Mouse (Mus musculus) heart, postnatal 10 days (tissue): ENCODE measurements at regions not wholly inside any gene's neighbourhood (a gene's known extent, or its start where the extent isn't known, plus 50 kb on each side); places are given as distances from the start of the nearest gene placed in this dataset.
A peak's percentile ranks its signal among the peaks of the same experiment; 100 is the strongest.

Source experiments
- DNase-seq, 2 experiments: peaks; one replicate each; pipeline ENCODE4 v3.0.0; 2021
- intact Hi-C: fragments of 180-260 bp; cut with DNase I; formaldehyde crosslinking; loops from one replicate; pipeline ENCODE4 v1.15.1; 2025

- intact Hi-C loops: no loop called here
- DNase-seq: no peak
These were observed 938.3 kb upstream of the 2610301B20Rik start for GRCm38 (mm10) chr4:9935949-9936348.

DNA sequence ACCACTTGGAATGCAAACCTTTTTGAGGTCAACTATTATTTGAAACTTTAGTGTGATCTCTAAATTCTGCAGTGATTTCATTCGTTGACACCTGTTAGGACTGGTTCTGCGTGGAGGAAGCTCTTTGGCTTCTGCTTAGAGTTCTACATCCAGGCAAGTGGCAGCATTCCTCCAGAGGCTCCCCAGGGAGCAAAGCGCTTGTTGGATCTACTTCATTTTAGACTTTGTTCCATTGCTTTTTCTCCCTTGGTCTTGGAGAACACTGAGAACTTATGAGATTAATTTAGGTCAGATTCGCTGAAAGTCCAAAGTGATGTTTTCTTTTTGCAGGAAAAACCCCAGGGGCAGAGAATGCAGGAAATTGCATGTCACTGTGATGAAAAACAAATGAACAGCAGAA lies 922.9 kb upstream of the 2610301B20Rik start:
- no peak for DNase-seq
- intact Hi-C loops: no loop called here

GRCm38 (mm10) chr4:9974631-9975030 lies 899.7 kb upstream of the 2610301B20Rik start:
- intact Hi-C loops: no loop called here
- no peak for DNase-seq

GRCm38 (mm10) chr4:9981354-9982040 lies 892.8 kb upstream of the 2610301B20Rik start:
- intact Hi-C loops: no loop called here
- DNase-seq: no peak

GRCm38 (mm10) chr4:9982786-9983525 lies 891.3 kb upstream of the 2610301B20Rik start:
- no peak for DNase-seq
- intact Hi-C loops: no loop called here

- intact Hi-C loops: no loop called here
- no peak for DNase-seq
These were observed 880.4 kb upstream of the 2610301B20Rik start for GRCm38 (mm10) chr4:9993871-9994270.

GRCm38 (mm10) chr4:9994466-9994865 lies 879.8 kb upstream of the 2610301B20Rik start:
- peak; percentile 5 to 6 for DNase-seq
- intact Hi-C loops: no loop called here

GRCm38 (mm10) chr4:10030316-10030715 lies 844.0 kb upstream of the 2610301B20Rik start:
- no peak for DNase-seq
- intact Hi-C loops: no loop called here

DNA sequence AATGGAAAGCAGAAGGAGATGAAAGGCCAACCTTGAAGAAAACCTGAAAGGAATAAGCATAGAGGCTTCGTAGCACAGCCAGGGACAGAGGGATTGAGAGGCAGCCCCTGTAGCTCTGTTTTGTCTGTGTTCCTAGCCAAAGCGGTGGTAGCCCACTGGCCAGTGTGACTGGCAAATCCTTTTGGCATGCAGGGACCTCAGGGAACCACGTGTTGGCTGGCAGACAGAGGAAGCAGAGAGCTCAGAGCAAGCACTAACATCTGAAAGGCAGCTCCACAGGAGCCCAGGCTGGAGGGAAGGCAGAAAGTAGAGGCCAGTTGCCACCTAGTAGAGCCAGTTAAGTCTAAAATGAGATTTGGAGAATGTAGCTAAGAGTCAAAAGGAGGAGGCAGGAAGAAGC lies 842.5 kb upstream of the 2610301B20Rik start:
- DNase-seq: no peak
- intact Hi-C loops: no loop called here

- no peak for DNase-seq
- intact Hi-C loops: no loop called here
These were observed 839.0 kb upstream of the 2610301B20Rik start for GRCm38 (mm10) chr4:10035336-10035735.

- DNase-seq: no peak
- intact Hi-C loops: no loop called here
These were observed 832.8 kb upstream of the 2610301B20Rik start for GRCm38 (mm10) chr4:10041301-10042093.

- DNase-seq: no peak
- intact Hi-C loops: no loop called here
These were observed 825.5 kb upstream of the 2610301B20Rik start for GRCm38 (mm10) chr4:10048770-10049169.

- no peak for DNase-seq
- intact Hi-C loops: no loop called here
These were observed 824.9 kb upstream of the 2610301B20Rik start for GRCm38 (mm10) chr4:10049411-10049810.

DNA sequence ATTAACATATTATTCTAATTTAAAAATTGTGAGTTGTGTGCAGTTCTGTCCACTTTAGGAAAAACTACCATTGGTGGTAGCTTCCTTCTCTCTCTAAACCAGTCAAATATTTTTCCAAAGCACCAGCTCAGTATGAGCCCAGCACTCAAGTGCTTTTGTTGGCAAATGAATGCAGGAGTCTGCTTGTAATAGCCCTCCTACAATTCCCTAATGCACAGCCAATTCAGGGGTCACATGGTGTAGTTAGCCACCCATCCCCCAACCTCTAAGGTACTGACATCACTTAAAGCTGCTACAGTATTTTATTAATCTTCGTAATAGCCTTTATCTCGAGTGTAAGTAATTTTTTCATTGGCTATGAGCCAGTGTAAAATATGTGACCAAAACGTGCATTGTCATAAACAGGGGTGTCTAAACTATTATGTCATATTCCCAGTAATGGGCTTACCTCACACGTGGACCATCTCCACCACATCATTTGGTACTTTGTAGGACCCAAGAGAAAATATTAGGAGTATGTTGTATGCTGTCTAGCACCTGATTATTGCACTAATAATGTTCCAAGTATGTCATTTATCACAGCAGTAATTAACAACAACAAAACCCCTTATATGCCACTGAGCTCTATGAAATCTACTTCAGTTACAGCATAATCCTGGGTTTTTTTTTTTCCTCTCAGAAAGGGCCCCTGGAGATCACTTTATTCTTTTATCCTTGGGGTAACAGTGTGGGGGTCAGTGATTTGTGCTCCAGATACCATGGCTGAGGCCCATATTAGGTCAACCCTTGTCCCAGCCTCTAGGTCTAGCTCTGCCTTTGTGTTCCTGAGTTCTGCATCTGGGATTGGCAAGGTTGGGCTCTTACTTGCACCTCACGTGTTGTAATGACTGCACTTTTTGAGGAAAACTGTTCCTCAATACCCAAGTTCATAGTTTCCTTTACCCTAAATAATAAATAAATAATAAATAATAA lies 822.7 kb upstream of the 2610301B20Rik start:
- peak in 1 of 2 experiments; percentile 4 for DNase-seq
- intact Hi-C loops: no loop called here

DNA sequence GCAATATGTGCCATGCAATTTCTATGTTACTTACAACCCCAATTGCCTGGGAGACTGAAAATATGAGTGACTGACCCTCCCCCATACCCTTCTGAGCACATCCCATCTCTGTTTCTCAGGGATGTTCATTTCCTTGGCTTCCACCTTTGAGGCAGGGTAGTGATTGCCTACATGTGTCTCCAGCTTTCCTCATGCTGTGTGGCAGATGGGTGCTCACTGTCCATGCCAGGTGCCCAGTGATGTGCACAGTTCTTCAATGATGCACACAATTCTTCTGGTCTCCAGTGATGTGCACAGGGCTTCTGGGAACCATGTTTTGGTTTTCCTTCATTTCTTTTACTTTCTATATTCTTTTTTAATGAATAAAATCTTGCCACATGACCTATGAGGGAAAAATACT lies 821.4 kb upstream of the 2610301B20Rik start:
- intact Hi-C loops: no loop called here
- DNase-seq: no peak

GRCm38 (mm10) chr4:10072500-10073106 lies 801.7 kb upstream of the 2610301B20Rik start:
- intact Hi-C loops: no loop called here
- peak; percentile 45 to 56 for DNase-seq

- DNase-seq: peak; percentile 14 to 24
- intact Hi-C loops: no loop called here
These were observed 794.6 kb upstream of the 2610301B20Rik start for GRCm38 (mm10) chr4:10079565-10080169.

GRCm38 (mm10) chr4:10114831-10115230 lies 759.5 kb upstream of the 2610301B20Rik start:
- intact Hi-C loops: no loop called here
- no peak for DNase-seq

GRCm38 (mm10) chr4:10117964-10118363 lies 756.3 kb upstream of the 2610301B20Rik start:
- intact Hi-C loops: no loop called here
- DNase-seq: no peak
